Mouse (Mus musculus): ENCODE data around the gene Klk13. TPM values are rescaled to one million over a fixed set of nuclear protein-coding genes. Genes with fewer than 3 reads are reported as not detected.
A peak's percentile ranks its signal among the peaks of the same experiment; 100 is the strongest.
"Not testable (repeated sequence)": the region's sequence is repeated elsewhere in the genome, so short reads cannot be mapped to it uniquely, and the experiment has no call there.

The Klk13 gene
- total and polyA plus RNA-seq, 2 experiments from 2014 or later, result 0.11 to 0.22 TPM

- H3K4me3 ChIP-seq (ENCODE audit: low read depth, low read length), result peak within 1 kb of the TSS; percentile 71
- H3K27ac ChIP-seq (ENCODE audit: low read depth, low read length), result peak within 1 kb of the TSS; percentile 59
- DNase-seq (ENCODE audit: low spot score) (peak; percentile 97), ATAC-seq (ENCODE audit: low FRiP score) (peak; percentile 96)
- no peaks in the 10 kb centered on the region for H3K4me1 ChIP-seq (ENCODE audit: insufficient read depth, low read length)
- no peak for TF ChIP-seq CTCF (IDR thresholded peaks at IDR 0.05)
- peaks cover 24% of the 10 kb centered on the region for H3K36me3 ChIP-seq (ENCODE audit: insufficient read depth, low read length)
- H3K9me3 ChIP-seq (ENCODE audit: low read length), result 0 out of 2 replicates have a peak, but pooled peaks cover 5% of the 10 kb centered on the region
- peak within 1 kb of the TSS; percentile 73 for H3K9ac ChIP-seq (replicated peaks; ENCODE audit: low read length, poor library complexity, severe bottlenecking)
- 0% methylated on average over 26 of the region's 26 CpGs for WGBS
- no peaks in the 10 kb centered on the region for H3K27me3 ChIP-seq (ENCODE audit: insufficient read depth, low read length)
- H3K4me2 ChIP-seq (ENCODE audit: low read depth, low read length, poor library complexity, severe bottlenecking), result peak within 1 kb of the TSS; percentile 67
These were observed 40.4 kb upstream of the Klk13 start, which contains the start of gene Ctu1 for GRCm38 (mm10) chr7:43671809-43672580. Ctu1 (plus strand) TSS chr7:43672016.

GRCm38 (mm10) chr7:43672581-43673260 lies 39.6 kb upstream of the Klk13 start:
- Histone ChIP-seq H3K9me3 (ENCODE audit: low read length) (0 out of 2 replicates have a peak, but pooled peaks cover 5% of the 10 kb centered on the region), H3K9ac (replicated peaks; ENCODE audit: low read length, poor library complexity, severe bottlenecking) (peak overlapping the region; percentile 73), H3K27me3 (ENCODE audit: insufficient read depth, low read length) (no peaks in the 10 kb centered on the region), H3K4me3 (ENCODE audit: low read depth, low read length) (peak overlapping the region; percentile 71), H3K27ac (ENCODE audit: low read depth, low read length) (peak overlapping the region; percentile 59; the same call in 1 of the 2 replicates), H3K4me2 (ENCODE audit: low read depth, low read length, poor library complexity, severe bottlenecking) (peak overlapping the region; percentile 67), H3K36me3 (ENCODE audit: insufficient read depth, low read length) (peaks cover 30% of the 10 kb centered on the region), H3K4me1 (ENCODE audit: insufficient read depth, low read length) (no peaks in the 10 kb centered on the region)
- WGBS, result 13% methylated on average over 10 of the region's 10 CpGs
- no peak for TF ChIP-seq CTCF (IDR thresholded peaks at IDR 0.05)
- DNase-seq (ENCODE audit: low spot score), result no peak
- no peak; the same call in 1 of the 2 replicates for ATAC-seq (ENCODE audit: low FRiP score)

GRCm38 (mm10) chr7:43675091-43675490 lies 37.3 kb upstream of the Klk13 start:
- H3K27me3 ChIP-seq (ENCODE audit: insufficient read depth, low read length), result no peaks in the 10 kb centered on the region
- WGBS, result 92% methylated on average over 32 of the region's 32 CpGs
- peaks cover 30% of the 10 kb centered on the region for H3K36me3 ChIP-seq (ENCODE audit: insufficient read depth, low read length)
- no peaks in the 10 kb centered on the region for H3K4me1 ChIP-seq (ENCODE audit: insufficient read depth, low read length)
- H3K27ac ChIP-seq (ENCODE audit: low read depth, low read length), result no peak overlapping the region
- no peak for TF ChIP-seq CTCF (IDR thresholded peaks at IDR 0.05)
- H3K4me2 ChIP-seq (ENCODE audit: low read depth, low read length, poor library complexity, severe bottlenecking), result no peak overlapping the region
- ATAC-seq (ENCODE audit: low FRiP score) (no peak), DNase-seq (ENCODE audit: low spot score) (no peak)
- H3K9ac ChIP-seq (replicated peaks; ENCODE audit: low read length, poor library complexity, severe bottlenecking), result no peak overlapping the region
- H3K9me3 ChIP-seq (ENCODE audit: low read length), result 0 out of 2 replicates have a peak, but pooled peaks cover 5% of the 10 kb centered on the region
- H3K4me3 ChIP-seq (ENCODE audit: low read depth, low read length), result no peak overlapping the region

GRCm38 (mm10) chr7:43678517-43678916 lies 33.9 kb upstream of the Klk13 start:
- peaks cover 30% of the 10 kb centered on the region for H3K36me3 ChIP-seq (ENCODE audit: insufficient read depth, low read length)
- no peaks in the 10 kb centered on the region for H3K27me3 ChIP-seq (ENCODE audit: insufficient read depth, low read length)
- H3K4me3 ChIP-seq (ENCODE audit: low read depth, low read length), result no peak overlapping the region
- peak; percentile 65 for TF ChIP-seq CTCF (IDR thresholded peaks at IDR 0.05)
- no peak for ATAC-seq (ENCODE audit: low FRiP score)
- H3K4me2 ChIP-seq (ENCODE audit: low read depth, low read length, poor library complexity, severe bottlenecking), result no peak overlapping the region
- no peak overlapping the region for H3K9ac ChIP-seq (replicated peaks; ENCODE audit: low read length, poor library complexity, severe bottlenecking)
- H3K4me1 ChIP-seq (ENCODE audit: insufficient read depth, low read length), result no peaks in the 10 kb centered on the region
- 0 out of 2 replicates have a peak, but pooled peaks cover 5% of the 10 kb centered on the region for H3K9me3 ChIP-seq (ENCODE audit: low read length)
- H3K27ac ChIP-seq (ENCODE audit: low read depth, low read length), result no peak overlapping the region
- DNase-seq (ENCODE audit: low spot score), result peak; percentile 10

- peak; percentile 88 for TF ChIP-seq CTCF (IDR thresholded peaks at IDR 0.05)
- peak; percentile 64 for ATAC-seq (ENCODE audit: low FRiP score)
These were observed 31.4 kb upstream of the Klk13 start for GRCm38 (mm10) chr7:43680960-43681359.

GRCm38 (mm10) chr7:43682511-43682910 lies 29.9 kb upstream of the Klk13 start:
- TF ChIP-seq CTCF (IDR thresholded peaks at IDR 0.05), result peak; percentile 43
- H3K4me1 ChIP-seq (ENCODE audit: insufficient read depth, low read length); H3K4me3 ChIP-seq (ENCODE audit: low read depth, low read length); H3K36me3 ChIP-seq (ENCODE audit: insufficient read depth, low read length); H3K9ac ChIP-seq (replicated peaks; ENCODE audit: low read length, poor library complexity, severe bottlenecking); H3K4me2 ChIP-seq (ENCODE audit: low read depth, low read length, poor library complexity, severe bottlenecking); ATAC-seq (ENCODE audit: low FRiP score); H3K27me3 ChIP-seq (ENCODE audit: insufficient read depth, low read length); H3K27ac ChIP-seq (ENCODE audit: low read depth, low read length); H3K9me3 ChIP-seq (ENCODE audit: low read length): not testable (repeated sequence)
- DNase-seq (ENCODE audit: low spot score), result peak; percentile 15
- 0% methylated on average over 1 of the region's 1 CpGs for WGBS

More at GRCm38 (mm10) chr7:43680960-43681359, 31.4 kb upstream of the Klk13 start:
- H3K4me3 ChIP-seq (ENCODE audit: low read depth, low read length), result no peak overlapping the region
- H3K9ac ChIP-seq (replicated peaks; ENCODE audit: low read length, poor library complexity, severe bottlenecking), result no peak overlapping the region
- H3K36me3 ChIP-seq (ENCODE audit: insufficient read depth, low read length), result peaks cover 17% of the 10 kb centered on the region
- WGBS, result 15% methylated on average over 5 of the region's 5 CpGs
- H3K4me2 ChIP-seq (ENCODE audit: low read depth, low read length, poor library complexity, severe bottlenecking), result no peak overlapping the region
- H3K9me3 ChIP-seq (ENCODE audit: low read length), result 0 out of 2 replicates have a peak, but pooled peaks cover 5% of the 10 kb centered on the region
- no peaks in the 10 kb centered on the region for H3K4me1 ChIP-seq (ENCODE audit: insufficient read depth, low read length)
- peak; percentile 66 for DNase-seq (ENCODE audit: low spot score)
- H3K27ac ChIP-seq (ENCODE audit: low read depth, low read length), result no peak overlapping the region
- no peaks in the 10 kb centered on the region for H3K27me3 ChIP-seq (ENCODE audit: insufficient read depth, low read length)
